Mouse (Mus musculus) common myeloid progenitor, adult 5-6 weeks (primary cell): ENCODE results near the gene Xpr1. TPM values are rescaled to one million over a fixed set of nuclear protein-coding genes. Genes with fewer than 3 reads are reported as not detected.
A peak's percentile ranks its signal among the peaks of the same experiment; 100 is the strongest.

Experiments used
- ATAC-seq: replicated peaks from 2 replicates; pipeline ENCODE4 v1.8.0; 2016; ENCODE audit warnings: low read depth, mild to moderate bottlenecking, moderate TSS enrichment, inconsistent platforms; ENCODE audit not compliant: poor library complexity, severe bottlenecking
- total RNA-seq: library from RNA; stranded (forward); fragments of 200-1000, 187-1606 nt; gene quantifications from 2 replicates; pipeline ENCODE4 v1.2.3, GENCODE M21; 2017

Xpr1 gene
- 29.2 and 34.1 TPM in 2 replicates for total RNA-seq

DNA sequence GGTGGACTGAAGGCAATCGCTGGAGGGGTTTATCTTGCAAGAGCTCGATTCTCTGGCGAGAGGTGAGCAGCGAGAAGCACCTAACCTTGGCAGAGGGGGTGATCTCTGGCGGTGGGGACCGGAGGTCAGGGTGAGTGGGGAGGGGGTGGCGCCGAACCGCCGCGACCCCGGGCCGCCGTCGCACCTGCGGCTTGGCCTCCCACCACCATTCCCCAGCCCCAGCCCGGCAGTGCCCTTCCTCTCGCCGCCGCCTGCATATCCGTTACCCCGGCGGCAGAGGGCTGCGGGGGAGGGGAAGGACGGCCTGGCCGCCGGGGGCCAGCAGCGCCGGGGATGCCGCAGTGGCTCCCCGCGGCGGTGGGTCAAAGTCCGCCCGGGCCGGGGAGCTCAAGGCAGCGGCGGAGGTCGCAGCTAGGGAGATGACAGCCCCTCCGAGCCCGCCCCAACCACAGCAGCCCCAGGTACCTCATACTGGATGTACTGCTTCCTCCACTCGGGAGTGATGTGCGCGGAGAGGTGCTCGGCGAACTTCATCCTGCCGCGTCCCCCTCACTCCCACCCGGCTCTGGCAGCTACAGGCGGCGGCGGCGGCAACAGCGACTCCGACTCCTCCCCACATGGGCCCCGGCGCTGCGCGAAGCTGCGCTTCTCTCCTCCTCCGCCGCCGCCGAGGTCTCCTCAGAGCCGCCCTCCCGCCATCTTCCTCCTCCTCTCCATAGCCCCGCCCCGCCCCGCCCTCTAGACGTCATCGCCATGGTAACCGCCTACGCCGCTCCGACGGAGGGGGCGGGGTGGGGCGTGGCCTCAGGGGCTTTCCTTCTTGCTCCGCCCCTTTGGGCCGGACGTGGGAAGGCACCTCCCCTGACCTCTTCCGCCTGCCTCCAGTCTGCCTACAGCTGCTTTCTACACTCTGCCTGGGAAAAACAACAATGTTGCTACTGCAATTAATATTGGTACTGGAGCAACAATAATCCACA is at the start of gene Xpr1:
Gene Xpr1, minus strand, starts transcription at position 715 of the 977 bp plus-strand sequence.
- ATAC-seq, result peak; percentile 86

DNA sequence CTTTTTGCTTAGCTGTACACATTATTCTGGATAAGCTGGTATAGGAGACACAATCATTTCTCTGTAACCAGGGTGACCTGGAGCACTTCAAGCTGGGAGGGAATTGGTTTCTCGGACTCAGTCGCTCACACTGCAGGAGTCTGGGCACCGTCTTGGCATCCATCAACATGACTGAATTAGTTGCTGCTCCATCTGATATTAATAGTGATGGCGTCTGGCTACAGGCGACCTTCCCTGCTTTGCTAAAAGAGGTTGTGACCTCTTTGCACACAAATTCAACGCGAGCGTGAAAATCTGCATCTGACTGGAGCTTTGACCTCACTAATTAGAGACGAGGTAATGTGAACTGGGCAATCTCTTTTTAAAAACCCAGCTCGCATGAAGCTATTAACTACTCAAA is 46.2 kb upstream of the Xpr1 start:
- no peak for ATAC-seq

- peak; percentile 68; the same call in 1 of the 2 replicates for ATAC-seq
These were observed 45.4 kb upstream of the Xpr1 start for GRCm38 (mm10) chr1:155462582-155462981.

DNA sequence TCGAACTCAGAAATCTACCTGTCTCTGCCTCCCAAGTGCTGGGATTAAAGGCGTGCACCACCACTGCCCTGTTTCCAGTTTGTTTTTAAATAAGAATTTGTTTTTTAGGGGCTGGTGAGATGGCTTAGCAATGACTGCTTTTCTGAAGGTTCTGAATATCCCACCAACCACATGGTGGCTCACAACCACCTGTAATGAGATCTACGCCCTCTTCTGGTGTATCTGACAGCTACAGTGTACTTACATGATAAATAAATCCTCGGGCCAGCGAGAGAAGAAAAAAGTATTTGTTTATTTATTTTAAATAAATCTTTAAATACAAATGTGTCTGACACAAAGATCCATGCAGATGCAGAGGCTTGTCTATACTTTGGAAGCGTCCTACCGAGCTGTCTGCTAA is 40.3 kb upstream of the Xpr1 start:
- ATAC-seq, result no peak; the same call in 1 of the 2 replicates

DNA sequence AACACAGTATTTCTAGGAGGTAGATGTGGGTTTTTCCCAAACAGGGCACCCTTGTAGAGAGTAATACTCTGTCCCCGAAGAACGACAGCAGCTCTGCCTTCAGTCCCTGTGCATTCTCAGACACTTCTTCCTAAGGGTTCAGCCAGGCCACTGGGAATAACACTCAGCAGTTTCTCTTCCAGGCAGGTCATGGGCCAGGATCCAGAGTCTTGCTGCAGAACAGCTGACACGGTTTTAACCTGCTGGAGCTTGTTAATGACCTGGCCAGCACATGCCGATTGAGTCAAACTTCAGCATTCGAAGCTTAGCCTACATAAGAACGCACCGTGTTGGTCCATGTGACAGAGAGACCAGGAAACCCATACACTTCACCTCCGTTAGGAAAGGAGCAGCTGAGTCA is 36.0 kb upstream of the Xpr1 start:
- no peak for ATAC-seq

DNA sequence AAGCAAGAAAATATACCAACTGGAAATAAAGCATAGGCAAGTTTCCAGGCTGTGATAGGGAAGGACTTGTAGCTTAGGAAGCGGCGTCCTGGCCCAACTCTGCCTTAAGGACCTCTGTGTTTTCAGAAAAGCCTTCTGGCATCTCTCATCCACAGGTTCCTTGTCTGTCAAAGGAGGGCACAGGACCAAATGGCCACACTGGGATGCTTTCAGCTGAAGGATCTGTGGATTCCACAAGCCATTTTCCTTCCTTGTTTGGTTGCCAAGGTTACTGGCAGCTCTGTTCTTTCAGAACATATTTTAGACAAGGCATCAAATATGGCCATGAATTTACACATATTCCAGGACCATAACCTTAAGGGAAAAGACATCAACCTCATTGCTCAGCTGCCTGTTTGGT is 31.7 kb upstream of the Xpr1 start:
- no peak for ATAC-seq

GRCm38 (mm10) chr1:155447277-155447676 is 30.1 kb upstream of the Xpr1 start:
- ATAC-seq, result peak; percentile 95

GRCm38 (mm10) chr1:155443115-155443514 is 25.9 kb upstream of the Xpr1 start:
- no peak for ATAC-seq

- peak; percentile 54; the same call in 1 of the 2 replicates for ATAC-seq
These were observed 25.3 kb upstream of the Xpr1 start for GRCm38 (mm10) chr1:155442521-155443001.

GRCm38 (mm10) chr1:155439551-155439950 is 22.3 kb upstream of the Xpr1 start:
- ATAC-seq, result no peak

- ATAC-seq, result no peak
These were observed 21.3 kb upstream of the Xpr1 start for GRCm38 (mm10) chr1:155438525-155438924.

GRCm38 (mm10) chr1:155429304-155429703 is 12.1 kb upstream of the Xpr1 start:
- no peak for ATAC-seq

- no peak for ATAC-seq
These were observed 10.1 kb upstream of the Xpr1 start for GRCm38 (mm10) chr1:155427126-155427865.

DNA sequence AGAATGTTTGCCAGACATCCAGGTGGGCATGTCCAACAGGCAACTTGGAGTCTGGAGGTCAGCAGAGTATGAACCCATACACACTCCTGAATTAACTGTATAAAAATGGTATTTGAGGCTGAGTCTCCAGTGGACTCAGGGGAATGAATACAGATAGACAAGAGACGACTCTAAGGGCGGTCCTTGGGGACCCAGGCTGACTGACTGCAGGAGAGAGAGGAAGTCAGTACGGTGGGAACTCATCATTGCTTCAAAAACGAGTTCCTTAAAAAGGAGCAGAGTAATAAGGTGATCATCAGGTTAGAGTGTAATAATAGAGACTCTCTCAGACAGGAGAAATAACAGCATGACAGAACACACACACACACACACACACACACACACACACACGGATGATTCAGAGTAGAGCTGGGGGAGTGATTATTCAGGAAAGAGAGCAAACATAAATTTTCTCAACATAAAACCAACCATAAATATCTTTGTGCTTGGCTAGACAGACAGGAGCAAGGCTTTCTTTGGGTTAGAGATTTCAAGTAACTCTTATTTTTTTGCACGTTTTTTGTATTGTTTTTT is 8.6 kb upstream of the Xpr1 start:
- ATAC-seq, result peak; percentile 62

GRCm38 (mm10) chr1:155425285-155425684 is 8.1 kb upstream of the Xpr1 start:
- ATAC-seq, result no peak

DNA sequence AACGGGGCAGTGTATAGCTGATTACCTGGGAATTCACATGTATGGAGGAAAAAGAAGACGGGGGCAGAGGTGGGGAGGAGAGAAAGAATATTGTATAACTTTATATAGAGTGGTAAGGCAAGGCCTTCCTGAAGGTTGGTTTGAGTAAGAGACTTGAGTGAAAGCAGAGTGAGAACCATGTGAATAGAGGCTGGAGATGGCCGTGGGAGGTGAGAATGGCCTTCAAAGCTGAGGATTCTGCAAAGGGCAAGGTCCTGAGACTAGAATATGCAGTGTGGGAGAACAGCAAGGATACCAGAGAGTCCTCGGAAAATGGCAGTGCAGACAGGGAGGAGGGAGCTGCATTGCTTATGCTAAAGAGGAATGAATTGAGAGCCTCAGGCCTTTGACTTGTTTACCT is 6.6 kb upstream of the Xpr1 start:
- ATAC-seq, result no peak

DNA sequence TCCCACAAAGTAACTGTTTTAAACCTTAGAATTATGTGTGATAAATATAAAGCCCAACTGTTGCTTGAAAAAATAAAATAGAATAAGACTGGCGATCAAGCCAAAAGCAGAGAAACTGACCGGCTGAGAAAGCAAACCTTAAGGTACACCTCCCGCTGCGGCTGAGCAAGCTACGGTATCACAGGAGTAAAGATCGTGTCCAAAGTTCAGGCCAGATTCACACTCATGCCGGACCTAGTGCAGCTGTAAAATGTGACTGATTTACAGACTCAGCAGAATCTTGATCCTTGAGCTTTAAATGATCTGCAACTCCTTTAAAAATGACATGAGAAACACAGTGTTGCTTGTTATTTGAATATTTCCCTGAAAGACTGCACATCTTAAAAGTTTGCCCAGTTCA is 4.8 kb upstream of the Xpr1 start:
- ATAC-seq, result no peak

- ATAC-seq, result no peak
These were observed 991 bp downstream of the Xpr1 start for GRCm38 (mm10) chr1:155416147-155416700.

- ATAC-seq, result no peak
These were observed 1.8 kb downstream of the Xpr1 start for GRCm38 (mm10) chr1:155415421-155415820.

DNA sequence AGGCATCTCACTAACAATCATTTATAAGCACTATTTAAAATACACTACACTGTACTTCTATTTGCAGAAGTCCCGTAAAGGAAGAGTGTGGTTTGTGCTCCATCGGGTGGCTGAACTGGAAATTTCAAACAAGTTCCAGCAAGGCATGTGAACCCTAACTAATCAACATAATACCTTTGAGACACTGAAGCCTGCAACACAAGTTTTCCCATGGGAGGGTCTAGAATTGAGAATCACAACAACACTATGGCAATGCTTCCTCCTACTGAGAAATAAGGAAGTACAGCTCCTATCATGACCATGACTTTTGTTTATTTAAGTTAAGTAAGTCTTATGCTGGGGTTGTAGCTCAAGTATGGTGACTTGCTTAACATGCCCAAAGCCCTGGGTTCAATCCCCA is 4.5 kb downstream of the Xpr1 start:
- ATAC-seq, result peak; percentile 36
